Mouse (Mus musculus): ENCODE measurements around the gene Fam129c. TPM values are rescaled to one million over a fixed set of nuclear protein-coding genes. Genes with fewer than 3 reads are reported as not detected.

The Fam129c gene
- polyA plus RNA-seq, 1 experiment from 2014 or later = 1.2 TPM

- TF ChIP-seq EP300 (IDR thresholded peaks at IDR 0.05) (no peak), CTCF (IDR thresholded peaks at IDR 0.05) (peak; percentile 24)
Observed at GRCm38 (mm10) chr8:71570291-71570954, 27.0 kb upstream of the Fam129c start.

GRCm38 (mm10) chr8:71572077-71572476, 25.4 kb upstream of the Fam129c start:
- H3K4me3 ChIP-seq (ENCODE audit: low read depth, low read length) = no peak overlapping the region
- ATAC-seq = no peak
- no peak overlapping the region for H3K9ac ChIP-seq (replicated peaks; ENCODE audit: low read depth)
- 82% methylated on average over 2 of the region's 2 CpGs for WGBS
- peaks cover 10% of the 10 kb centered on the region; the same call in 1 of the 2 replicates for H3K4me1 ChIP-seq (ENCODE audit: insufficient read depth, low read depth, low read length)
- no peak for DNase-seq (ENCODE audit: low spot score)
- no peaks in the 10 kb centered on the region for H3K27me3 ChIP-seq (replicated peaks; ENCODE audit: insufficient read depth, low read length)
- TF ChIP-seq EP300 (IDR thresholded peaks at IDR 0.05) = no peak
- TF ChIP-seq CTCF (IDR thresholded peaks at IDR 0.05) = no peak
- no peaks in the 10 kb centered on the region for H3K36me3 ChIP-seq (ENCODE audit: insufficient read depth, low read length)
- H3K27ac ChIP-seq (ENCODE audit: low read length) = no peak overlapping the region
- no peak overlapping the region for H3K4me2 ChIP-seq (replicated peaks; ENCODE audit: low read depth, low read length)
- H3K9me3 ChIP-seq (ENCODE audit: low read length) = no peaks in the 10 kb centered on the region

More at GRCm38 (mm10) chr8:71570291-71570954, 27.0 kb upstream of the Fam129c start:
- H3K36me3 ChIP-seq (ENCODE audit: insufficient read depth, low read length) = no peaks in the 10 kb centered on the region
- ATAC-seq = peak; percentile 89
- no peaks in the 10 kb centered on the region for H3K9me3 ChIP-seq (ENCODE audit: low read length)
- peak overlapping the region; percentile 74 for H3K27ac ChIP-seq (ENCODE audit: low read length)
- peaks cover 10% of the 10 kb centered on the region; the same call in 1 of the 2 replicates for H3K4me1 ChIP-seq (ENCODE audit: insufficient read depth, low read depth, low read length)
- H3K9ac ChIP-seq (replicated peaks; ENCODE audit: low read depth) = peak overlapping the region; percentile 32
- DNase-seq (ENCODE audit: low spot score) = peak; percentile 99
- peak overlapping the region; percentile 69 for H3K4me2 ChIP-seq (replicated peaks; ENCODE audit: low read depth, low read length)
- no peaks in the 10 kb centered on the region for H3K27me3 ChIP-seq (replicated peaks; ENCODE audit: insufficient read depth, low read length)
- peak overlapping the region; percentile 47 for H3K4me3 ChIP-seq (ENCODE audit: low read depth, low read length)
- under 1% methylated on average over 41 of the region's 41 CpGs for WGBS

DNA sequence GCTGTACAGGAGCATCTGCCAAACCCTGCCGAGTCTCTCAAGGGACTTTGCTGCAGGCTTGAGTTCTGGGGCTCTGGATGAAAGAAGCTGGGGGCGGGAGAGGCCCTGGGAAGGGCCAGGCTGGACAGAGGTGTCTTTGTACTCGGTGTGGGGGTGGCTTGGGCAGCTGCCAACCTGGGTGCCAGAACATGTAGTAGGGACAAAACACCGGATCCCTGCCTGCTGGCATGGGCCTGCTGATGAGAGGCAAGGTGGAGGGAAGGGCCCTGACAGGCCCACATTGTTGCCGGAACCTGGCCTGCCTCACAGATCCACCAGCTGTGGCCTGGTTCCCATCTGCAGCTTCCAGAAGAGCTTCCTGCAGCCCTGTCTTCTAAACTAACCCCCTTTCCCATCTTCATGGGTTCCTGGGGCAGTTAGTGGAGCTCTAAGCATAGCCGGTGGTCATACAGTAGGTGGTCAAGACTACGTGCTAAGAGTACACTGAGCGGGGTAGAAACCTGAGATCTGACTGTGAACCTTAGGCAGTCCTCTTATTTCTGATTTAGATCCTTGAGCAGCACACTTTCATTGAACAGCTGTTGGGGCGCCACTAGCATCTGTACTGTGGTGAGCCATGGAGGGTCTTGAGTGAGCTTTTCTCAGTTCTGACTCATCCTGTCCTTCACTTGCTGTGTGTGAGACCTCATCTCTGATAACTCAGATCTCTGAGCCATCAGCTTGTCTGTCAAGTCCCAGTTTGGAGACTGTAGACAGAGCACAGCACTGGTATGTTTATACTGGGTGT, 24.4 kb upstream of the Fam129c start:
- H3K27ac ChIP-seq (ENCODE audit: low read length) = no peak overlapping the region
- WGBS = 56% methylated on average over 9 of the region's 9 CpGs
- no peak overlapping the region for H3K9ac ChIP-seq (replicated peaks; ENCODE audit: low read depth)

GRCm38 (mm10) chr8:71574426-71574825, 23.0 kb upstream of the Fam129c start:
- H3K27me3 ChIP-seq (replicated peaks; ENCODE audit: insufficient read depth, low read length) = no peaks in the 10 kb centered on the region
- H3K4me3 ChIP-seq (ENCODE audit: low read depth, low read length) = no peak overlapping the region
- no peak for ATAC-seq
- H3K4me1 ChIP-seq (ENCODE audit: insufficient read depth, low read depth, low read length) = no peaks in the 10 kb centered on the region
- no peak overlapping the region for H3K4me2 ChIP-seq (replicated peaks; ENCODE audit: low read depth, low read length)
- 63% methylated on average over 7 of the region's 7 CpGs for WGBS
- no peak overlapping the region for H3K9ac ChIP-seq (replicated peaks; ENCODE audit: low read depth)
- TF ChIP-seq CTCF (IDR thresholded peaks at IDR 0.05) (no peak), EP300 (IDR thresholded peaks at IDR 0.05) (no peak)
- DNase-seq (ENCODE audit: low spot score) = no peak
- no peak overlapping the region for H3K27ac ChIP-seq (ENCODE audit: low read length)
- no peaks in the 10 kb centered on the region for H3K9me3 ChIP-seq (ENCODE audit: low read length)
- H3K36me3 ChIP-seq (ENCODE audit: insufficient read depth, low read length) = no peaks in the 10 kb centered on the region

More for the DNA sequence above, 24.4 kb upstream of the Fam129c start:
- DNase-seq (ENCODE audit: low spot score) = peak; percentile 50
- no peaks in the 10 kb centered on the region for H3K36me3 ChIP-seq (ENCODE audit: insufficient read depth, low read length)
- TF ChIP-seq CTCF (IDR thresholded peaks at IDR 0.05) (no peak), EP300 (IDR thresholded peaks at IDR 0.05) (no peak)
- no peaks in the 10 kb centered on the region for H3K27me3 ChIP-seq (replicated peaks; ENCODE audit: insufficient read depth, low read length)
- no peak for ATAC-seq
- no peak overlapping the region for H3K4me2 ChIP-seq (replicated peaks; ENCODE audit: low read depth, low read length)
- peaks cover 10% of the 10 kb centered on the region; the same call in 1 of the 2 replicates for H3K4me1 ChIP-seq (ENCODE audit: insufficient read depth, low read depth, low read length)
- H3K9me3 ChIP-seq (ENCODE audit: low read length) = no peaks in the 10 kb centered on the region
- no peak overlapping the region for H3K4me3 ChIP-seq (ENCODE audit: low read depth, low read length)

- ATAC-seq = no peak
- no peak for TF ChIP-seq CTCF (IDR thresholded peaks at IDR 0.05)
- no peak for TF ChIP-seq EP300 (IDR thresholded peaks at IDR 0.05)
Observed at GRCm38 (mm10) chr8:71575020-71575419, 22.4 kb upstream of the Fam129c start.

DNA sequence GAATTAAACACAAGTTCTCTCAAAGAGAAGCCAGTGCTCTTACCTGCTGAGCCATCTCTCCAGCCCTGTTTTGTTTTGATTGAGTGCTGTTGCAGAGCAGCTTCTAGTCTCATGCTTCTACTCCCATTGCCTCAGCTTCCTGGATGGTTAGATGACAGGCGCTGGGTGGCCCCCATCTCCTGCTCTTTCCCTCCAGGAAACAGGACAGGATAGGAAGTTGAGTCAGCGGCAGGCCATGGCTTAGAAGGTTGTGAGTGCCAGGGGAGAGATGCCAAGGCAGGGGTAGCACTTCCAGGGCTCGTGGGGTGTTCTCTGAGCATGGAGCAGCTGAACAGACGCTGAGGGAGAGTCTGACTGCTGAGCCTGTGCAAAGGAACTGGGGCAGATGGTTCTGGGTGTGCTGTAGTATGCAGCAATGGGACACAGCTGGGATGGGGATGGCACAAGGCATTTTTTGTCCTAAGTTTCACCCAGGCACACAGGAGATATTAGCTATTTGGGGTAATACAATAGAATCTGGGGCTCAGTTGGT, 19.5 kb upstream of the Fam129c start:
- ATAC-seq = no peak

More at GRCm38 (mm10) chr8:71575020-71575419, 22.4 kb upstream of the Fam129c start:
- 46% methylated on average over 1 of the region's 1 CpGs for WGBS
- H3K27ac ChIP-seq (ENCODE audit: low read length) = no peak overlapping the region
- H3K4me3 ChIP-seq (ENCODE audit: low read depth, low read length) = no peak overlapping the region
- H3K27me3 ChIP-seq (replicated peaks; ENCODE audit: insufficient read depth, low read length) = no peaks in the 10 kb centered on the region
- no peaks in the 10 kb centered on the region for H3K9me3 ChIP-seq (ENCODE audit: low read length)
- H3K4me1 ChIP-seq (ENCODE audit: insufficient read depth, low read depth, low read length) = no peaks in the 10 kb centered on the region
- H3K4me2 ChIP-seq (replicated peaks; ENCODE audit: low read depth, low read length) = no peak overlapping the region
- DNase-seq (ENCODE audit: low spot score) = peak; percentile 16
- no peaks in the 10 kb centered on the region for H3K36me3 ChIP-seq (ENCODE audit: insufficient read depth, low read length)
- H3K9ac ChIP-seq (replicated peaks; ENCODE audit: low read depth) = no peak overlapping the region

More for the DNA sequence above, 19.5 kb upstream of the Fam129c start:
- no peaks in the 10 kb centered on the region for H3K27me3 ChIP-seq (replicated peaks; ENCODE audit: insufficient read depth, low read length)
- H3K36me3 ChIP-seq (ENCODE audit: insufficient read depth, low read length) = no peaks in the 10 kb centered on the region
- DNase-seq (ENCODE audit: low spot score) = no peak
- H3K9ac ChIP-seq (replicated peaks; ENCODE audit: low read depth) = no peak overlapping the region
- no peak overlapping the region for H3K27ac ChIP-seq (ENCODE audit: low read length)
- WGBS = 40% methylated on average over 4 of the region's 4 CpGs
- H3K4me1 ChIP-seq (ENCODE audit: insufficient read depth, low read depth, low read length) = no peaks in the 10 kb centered on the region
- no peak for TF ChIP-seq EP300 (IDR thresholded peaks at IDR 0.05)
- TF ChIP-seq CTCF (IDR thresholded peaks at IDR 0.05) = no peak
- no peaks in the 10 kb centered on the region for H3K9me3 ChIP-seq (ENCODE audit: low read length)
- no peak overlapping the region for H3K4me2 ChIP-seq (replicated peaks; ENCODE audit: low read depth, low read length)
- H3K4me3 ChIP-seq (ENCODE audit: low read depth, low read length) = no peak overlapping the region

Data from lung, postnatal 0 days (tissue).